Mouse (Mus musculus): ENCODE results near the gene Rpl5. TPM values are rescaled to one million over a fixed set of nuclear protein-coding genes. Genes with fewer than 3 reads are reported as not detected.
"Not testable (repeated sequence)": the region's sequence is repeated elsewhere in the genome, so short reads cannot be mapped to it uniquely, and the experiment has no call there.

Rpl5 gene
- total and polyA plus RNA-seq, 3 experiments = 54.0 to 875 (median 329) TPM

DNA sequence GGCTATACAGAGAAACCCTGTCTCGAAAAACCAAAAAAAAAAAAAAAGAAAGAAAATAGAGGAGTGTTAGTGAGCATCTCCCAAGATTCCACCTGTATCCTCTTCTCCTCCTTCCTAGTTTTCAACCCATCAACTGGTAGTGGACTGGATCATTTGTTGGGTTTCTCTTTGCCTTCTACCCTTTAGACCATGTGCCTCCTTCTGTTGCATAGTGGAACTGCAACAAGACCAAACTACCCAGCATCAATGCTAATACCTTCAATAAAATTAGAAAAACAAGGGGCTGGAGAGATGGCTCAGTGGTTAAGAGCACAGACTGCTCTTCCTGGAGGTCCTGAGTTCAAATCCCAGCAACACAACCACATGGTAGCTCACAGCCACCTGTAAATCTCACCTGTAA is 8.8 kb upstream of the Rpl5 start:
- peaks cover 37% of the 10 kb centered on the region for H3K27me3 ChIP-seq (ENCODE audit: insufficient read depth, low read length)
- DNase-seq (ENCODE audit: low spot score); H3K4me3 ChIP-seq (ENCODE audit: low read depth, low read length); H3K36me3 ChIP-seq (replicated peaks); H3K9me3 ChIP-seq (replicated peaks); H3K4me1 ChIP-seq (ENCODE audit: insufficient read depth, low read depth, low read length): not testable (repeated sequence)
- ATAC-seq (ENCODE audit: extremely low read depth, insufficient number of reproducible peaks, low FRiP score, poor library complexity, severe bottlenecking) = peak; percentile 40
- 0 out of 2 replicates have a peak, but pooled peaks have one; percentile 30 for TF ChIP-seq CTCF (IDR thresholded peaks at IDR 0.05; ENCODE audit: low read depth, low read length)

GRCm38 (mm10) chr5:107894676-107895075 is 5.6 kb upstream of the Rpl5 start:
- H3K36me3 ChIP-seq (replicated peaks) = no peaks in the 10 kb centered on the region
- H3K27me3 ChIP-seq (ENCODE audit: insufficient read depth, low read length) = peaks cover 25% of the 10 kb centered on the region
- no peaks in the 10 kb centered on the region for H3K9me3 ChIP-seq (replicated peaks)
- TF ChIP-seq CTCF (IDR thresholded peaks at IDR 0.05; ENCODE audit: low read depth, low read length) (no peak), TAL1 (conservative IDR thresholded peaks at IDR 0.05; ENCODE audit: low read depth, low read length) (no peak), POLR2AphosphoS5 (IDR thresholded peaks at IDR 0.05; ENCODE audit: insufficient replicate concordance, low read depth, low read length) (no peak), GATA2 (IDR thresholded peaks at IDR 0.05; ENCODE audit: borderline replicate concordance, low read depth, low read length) (no peak), GATA1 (IDR thresholded peaks at IDR 0.05; ENCODE audit: borderline replicate concordance, low read length) (no peak)
- no peak overlapping the region for H3K4me3 ChIP-seq (ENCODE audit: low read depth, low read length)
- H3K4me1 ChIP-seq (ENCODE audit: insufficient read depth, low read depth, low read length) = peaks cover 15% of the 10 kb centered on the region
- DNase-seq (ENCODE audit: low spot score) (no peak), ATAC-seq (ENCODE audit: extremely low read depth, insufficient number of reproducible peaks, low FRiP score, poor library complexity, severe bottlenecking) (no peak)

GRCm38 (mm10) chr5:107896265-107896664 is 4.0 kb upstream of the Rpl5 start:
- DNase-seq (ENCODE audit: low spot score) = no peak

GRCm38 (mm10) chr5:107901014-107901615 is 813 bp downstream of the Rpl5 start:
- Histone ChIP-seq H3K4me3 (ENCODE audit: low read depth, low read length) (peak overlapping the region; percentile 96), H3K4me1 (ENCODE audit: insufficient read depth, low read depth, low read length) (peaks cover 41% of the 10 kb centered on the region), H3K36me3 (replicated peaks) (peaks cover 45% of the 10 kb centered on the region), H3K27me3 (ENCODE audit: insufficient read depth, low read length) (peaks cover 2% of the 10 kb centered on the region; the same call in 1 of the 2 replicates), H3K9me3 (replicated peaks) (no peaks in the 10 kb centered on the region)
- TF ChIP-seq TAL1 (conservative IDR thresholded peaks at IDR 0.05; ENCODE audit: low read depth, low read length) (no peak), CTCF (IDR thresholded peaks at IDR 0.05; ENCODE audit: low read depth, low read length) (no peak)
- ATAC-seq (ENCODE audit: extremely low read depth, insufficient number of reproducible peaks, low FRiP score, poor library complexity, severe bottlenecking) = no peak
- no peak for DNase-seq (ENCODE audit: low spot score)

More at GRCm38 (mm10) chr5:107896265-107896664, 4.0 kb upstream of the Rpl5 start:
- Histone ChIP-seq H3K27me3 (ENCODE audit: insufficient read depth, low read length) (peaks cover 11% of the 10 kb centered on the region), H3K4me1 (ENCODE audit: insufficient read depth, low read depth, low read length) (peaks cover 7% of the 10 kb centered on the region), H3K36me3 (replicated peaks) (peaks cover 5% of the 10 kb centered on the region), H3K4me3 (ENCODE audit: low read depth, low read length) (no peak overlapping the region), H3K9me3 (replicated peaks) (no peaks in the 10 kb centered on the region)
- no peak for ATAC-seq (ENCODE audit: extremely low read depth, insufficient number of reproducible peaks, low FRiP score, poor library complexity, severe bottlenecking)
- TF ChIP-seq POLR2AphosphoS5 (IDR thresholded peaks at IDR 0.05; ENCODE audit: insufficient replicate concordance, low read depth, low read length) = no peak
- no peak for TF ChIP-seq TAL1 (conservative IDR thresholded peaks at IDR 0.05; ENCODE audit: low read depth, low read length)
- TF ChIP-seq GATA2 (IDR thresholded peaks at IDR 0.05; ENCODE audit: borderline replicate concordance, low read depth, low read length) = no peak
- no peak for TF ChIP-seq CTCF (IDR thresholded peaks at IDR 0.05; ENCODE audit: low read depth, low read length)
- TF ChIP-seq GATA1 (IDR thresholded peaks at IDR 0.05; ENCODE audit: borderline replicate concordance, low read length) = no peak

DNA sequence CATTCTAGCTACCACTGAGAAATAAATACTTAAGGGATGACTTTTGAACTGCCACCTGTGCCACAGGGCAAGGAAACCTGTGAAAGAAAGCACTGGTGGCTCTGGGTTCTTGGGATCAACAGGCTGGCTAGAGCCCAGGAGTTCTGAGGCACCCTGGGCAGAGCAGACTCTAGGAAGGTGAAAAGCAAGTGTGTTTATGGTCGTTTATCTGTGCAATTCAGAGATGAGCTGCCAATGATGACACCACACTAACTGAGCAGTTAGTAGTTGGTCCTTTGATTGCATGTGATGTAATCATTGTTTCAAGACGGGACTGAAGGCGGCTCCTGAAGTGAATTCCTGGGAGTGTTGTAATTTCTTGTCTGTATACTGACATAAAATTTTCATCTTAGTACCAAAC is 4.0 kb downstream of the Rpl5 start:
- no peak overlapping the region for H3K4me3 ChIP-seq (ENCODE audit: low read depth, low read length)
- DNase-seq (ENCODE audit: low spot score) (no peak), ATAC-seq (ENCODE audit: extremely low read depth, insufficient number of reproducible peaks, low FRiP score, poor library complexity, severe bottlenecking) (no peak)
- H3K4me1 ChIP-seq (ENCODE audit: insufficient read depth, low read depth, low read length) = peaks cover 39% of the 10 kb centered on the region
- peaks cover 77% of the 10 kb centered on the region for H3K36me3 ChIP-seq (replicated peaks)
- H3K27me3 ChIP-seq (ENCODE audit: insufficient read depth, low read length) = no peaks in the 10 kb centered on the region
- no peak for TF ChIP-seq CTCF (IDR thresholded peaks at IDR 0.05; ENCODE audit: low read depth, low read length)
- no peak for TF ChIP-seq GATA1 (IDR thresholded peaks at IDR 0.05; ENCODE audit: borderline replicate concordance, low read length)
- TF ChIP-seq POLR2AphosphoS5 (IDR thresholded peaks at IDR 0.05; ENCODE audit: insufficient replicate concordance, low read depth, low read length) = no peak
- no peak for TF ChIP-seq TAL1 (conservative IDR thresholded peaks at IDR 0.05; ENCODE audit: low read depth, low read length)
- no peak for TF ChIP-seq GATA2 (IDR thresholded peaks at IDR 0.05; ENCODE audit: borderline replicate concordance, low read depth, low read length)
- H3K9me3 ChIP-seq (replicated peaks) = no peaks in the 10 kb centered on the region

GRCm38 (mm10) chr5:107908514-107909110 is 8.3 kb downstream of the Rpl5 start:
- ATAC-seq (ENCODE audit: extremely low read depth, insufficient number of reproducible peaks, low FRiP score, poor library complexity, severe bottlenecking) = no peak
- Histone ChIP-seq H3K27me3 (ENCODE audit: insufficient read depth, low read length) (no peaks in the 10 kb centered on the region), H3K9me3 (replicated peaks) (no peaks in the 10 kb centered on the region), H3K4me3 (ENCODE audit: low read depth, low read length) (no peak overlapping the region), H3K4me1 (ENCODE audit: insufficient read depth, low read depth, low read length) (peaks cover 31% of the 10 kb centered on the region), H3K36me3 (replicated peaks) (peaks cover 89% of the 10 kb centered on the region)
- TF ChIP-seq POLR2AphosphoS5 (IDR thresholded peaks at IDR 0.05; ENCODE audit: insufficient replicate concordance, low read depth, low read length) = peak; percentile 76; the same call in 1 of the 2 replicates
- TF ChIP-seq TAL1 (conservative IDR thresholded peaks at IDR 0.05; ENCODE audit: low read depth, low read length) = no peak
- no peak for DNase-seq (ENCODE audit: low spot score)

- peaks cover 87% of the 10 kb centered on the region for H3K36me3 ChIP-seq (replicated peaks)
- no peak for DNase-seq (ENCODE audit: low spot score)
- no peak for ATAC-seq (ENCODE audit: extremely low read depth, insufficient number of reproducible peaks, low FRiP score, poor library complexity, severe bottlenecking)
- H3K9me3 ChIP-seq (replicated peaks) = no peaks in the 10 kb centered on the region
- TF ChIP-seq TAL1 (conservative IDR thresholded peaks at IDR 0.05; ENCODE audit: low read depth, low read length) (no peak), GATA1 (IDR thresholded peaks at IDR 0.05; ENCODE audit: borderline replicate concordance, low read length) (no peak), CTCF (IDR thresholded peaks at IDR 0.05; ENCODE audit: low read depth, low read length) (no peak), GATA2 (IDR thresholded peaks at IDR 0.05; ENCODE audit: borderline replicate concordance, low read depth, low read length) (no peak), POLR2AphosphoS5 (IDR thresholded peaks at IDR 0.05; ENCODE audit: insufficient replicate concordance, low read depth, low read length) (no peak)
- H3K4me3 ChIP-seq (ENCODE audit: low read depth, low read length) = no peak overlapping the region
- peaks cover 24% of the 10 kb centered on the region for H3K4me1 ChIP-seq (ENCODE audit: insufficient read depth, low read depth, low read length)
- H3K27me3 ChIP-seq (ENCODE audit: insufficient read depth, low read length) = no peaks in the 10 kb centered on the region
Observed at GRCm38 (mm10) chr5:107909668-107910067, 9.4 kb downstream of the Rpl5 start.

Measured in G1E (cell line).